ENCODE assay signal across 1 mouse cellular context in the genomic region with DNA sequence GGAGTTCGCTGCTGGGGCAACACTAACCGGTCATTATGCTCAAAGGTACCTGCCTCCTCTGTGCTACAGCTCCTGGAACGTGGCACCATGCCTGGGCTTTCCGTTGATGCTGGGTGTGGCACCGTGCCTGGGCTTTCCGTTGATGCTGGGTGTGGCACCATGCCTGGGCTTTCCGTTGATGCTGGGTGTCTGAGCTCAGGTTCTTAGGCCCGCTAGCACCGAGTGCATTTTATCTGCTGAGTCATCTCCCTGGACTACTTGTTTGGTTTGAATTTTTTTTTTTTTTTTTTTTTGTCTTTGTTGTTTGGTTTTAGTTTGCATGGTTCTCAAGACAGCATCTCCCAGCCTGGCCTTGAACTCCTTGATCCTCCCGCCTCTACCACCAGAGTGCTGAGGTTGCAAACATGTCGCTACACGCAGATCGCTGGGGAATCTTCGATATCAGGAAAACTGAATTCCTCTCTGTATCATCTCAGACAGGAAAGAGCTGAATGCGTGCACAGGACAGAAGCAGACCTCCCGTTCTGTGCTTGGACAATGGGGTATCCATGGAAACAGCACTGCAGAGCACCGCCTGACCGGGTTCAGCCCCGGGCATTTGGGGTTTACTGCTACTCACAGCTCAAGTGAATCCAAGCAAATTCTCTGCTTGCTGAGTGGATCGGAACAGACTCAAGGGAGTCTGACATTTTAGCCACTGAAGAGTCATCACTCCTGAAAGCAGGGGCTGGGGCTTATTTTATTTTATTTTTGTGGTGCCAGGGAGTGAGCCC.
TF ChIP-seq lines count a peak whose summit lies in the region.

No protein-coding gene starts in this region.

TF ChIP-seq in MEL, 35 proteins besides CTCF, POLR2A, EP300 and RAD21 (continued from another document):
- TF ChIP-seq MAX (IDR thresholded peaks at IDR 0.05; ENCODE audit: low read length) (peak; percentile 90), BHLHE40 (IDR thresholded peaks at IDR 0.05; ENCODE audit: borderline replicate concordance, low read depth, low read length) (no peak), MAZ (IDR thresholded peaks at IDR 0.05; ENCODE audit: low read depth, low read length) (no peak), NRF1 (IDR thresholded peaks at IDR 0.05; ENCODE audit: insufficient read depth, low read depth, low read length, poor library complexity, severe bottlenecking) (no peak), ZNF384 (IDR thresholded peaks at IDR 0.05; ENCODE audit: low read depth, low read length) (peak; percentile 98), ZMIZ1 (IDR thresholded peaks at IDR 0.05; ENCODE audit: low read depth, low read length) (peak; percentile 44; the same call in 1 of the 2 replicates), CHD2 (IDR thresholded peaks at IDR 0.05; ENCODE audit: low read length) (no peak), POLR2AphosphoS2 (IDR thresholded peaks at IDR 0.05; ENCODE audit: low read length) (peak; percentile 68; the same call in 1 of the 2 replicates), MYC (IDR thresholded peaks at IDR 0.05; ENCODE audit: low read depth, low read length) (peak; percentile 80), ZC3H11A (IDR thresholded peaks at IDR 0.05; ENCODE audit: low read depth, low read length) (no peak), NELFE (IDR thresholded peaks at IDR 0.05; ENCODE audit: low read depth, low read length) (peak; percentile 66), POLR2AphosphoS5 (IDR thresholded peaks at IDR 0.05; ENCODE audit: borderline replicate concordance, low read depth, low read length) (no peak), ETS1 (IDR thresholded peaks at IDR 0.05; ENCODE audit: low read depth, low read length) (peak; percentile 94), SIN3A (IDR thresholded peaks at IDR 0.05; ENCODE audit: low read length) (peak; percentile 93), MYB (IDR thresholded peaks at IDR 0.05; ENCODE audit: low read depth, low read length) (peak; percentile 100), MXI1 (IDR thresholded peaks at IDR 0.05; ENCODE audit: low read depth, low read length) (peak; percentile 78), TAL1 (IDR thresholded peaks at IDR 0.05; ENCODE audit: low read length) (no peak)
